Mouse (Mus musculus) liver, adult (tissue): ENCODE measurements around the gene Thap8.

Experiments
- GATA4 ChIP-seq: IDR thresholded peaks from 2 replicates; pipeline ENCODE4 v1.6.1; 2014; ENCODE audit warnings: mild to moderate bottlenecking, low read length; ENCODE audit not compliant: insufficient replicate concordance

Gene Thap8

DNA sequence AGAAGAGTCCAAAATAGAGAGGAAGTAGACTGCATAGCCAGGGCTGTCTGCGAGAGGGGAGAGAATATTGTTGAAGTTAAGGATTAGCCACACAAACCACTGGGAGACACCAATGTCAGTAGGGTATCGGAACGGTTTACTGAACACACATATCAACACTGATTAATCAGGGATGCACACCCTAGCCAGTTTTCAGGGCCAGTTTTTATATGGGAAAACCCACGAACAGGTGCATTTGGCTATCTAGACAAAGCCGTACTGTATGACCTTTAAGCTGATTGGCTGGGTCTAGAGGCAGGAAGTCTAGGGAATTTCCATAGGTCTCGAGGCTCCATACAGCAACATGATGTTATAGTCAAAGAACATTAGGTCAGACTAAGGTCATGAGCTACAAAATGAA lies 43.0 kb downstream of the Thap8 start:
- no peak for TF ChIP-seq GATA4

DNA sequence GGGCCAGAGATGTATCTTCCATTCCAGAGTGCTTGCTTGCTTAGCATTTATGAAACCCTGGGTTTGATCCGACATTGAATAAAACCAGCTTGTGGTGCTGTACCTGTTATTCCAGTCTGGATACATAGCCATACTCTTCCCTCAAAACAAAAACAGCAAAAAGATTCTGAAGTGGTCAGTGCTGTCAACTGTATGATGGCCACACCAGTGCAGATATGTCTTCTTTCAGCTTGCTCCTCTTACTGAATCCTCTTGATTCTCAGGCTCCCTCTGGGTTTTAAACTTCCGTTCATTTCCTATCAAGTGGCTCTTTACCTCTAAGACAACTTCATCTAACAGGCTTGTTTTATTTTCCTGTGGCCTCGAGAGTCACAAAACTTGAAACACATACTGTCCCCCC lies 43.9 kb downstream of the Thap8 start, which contains the start of gene Sdhaf1:
TSS of gene Sdhaf1 (minus strand) at position 101 of the 400 bp plus-strand sequence.
- no peak for TF ChIP-seq GATA4

DNA sequence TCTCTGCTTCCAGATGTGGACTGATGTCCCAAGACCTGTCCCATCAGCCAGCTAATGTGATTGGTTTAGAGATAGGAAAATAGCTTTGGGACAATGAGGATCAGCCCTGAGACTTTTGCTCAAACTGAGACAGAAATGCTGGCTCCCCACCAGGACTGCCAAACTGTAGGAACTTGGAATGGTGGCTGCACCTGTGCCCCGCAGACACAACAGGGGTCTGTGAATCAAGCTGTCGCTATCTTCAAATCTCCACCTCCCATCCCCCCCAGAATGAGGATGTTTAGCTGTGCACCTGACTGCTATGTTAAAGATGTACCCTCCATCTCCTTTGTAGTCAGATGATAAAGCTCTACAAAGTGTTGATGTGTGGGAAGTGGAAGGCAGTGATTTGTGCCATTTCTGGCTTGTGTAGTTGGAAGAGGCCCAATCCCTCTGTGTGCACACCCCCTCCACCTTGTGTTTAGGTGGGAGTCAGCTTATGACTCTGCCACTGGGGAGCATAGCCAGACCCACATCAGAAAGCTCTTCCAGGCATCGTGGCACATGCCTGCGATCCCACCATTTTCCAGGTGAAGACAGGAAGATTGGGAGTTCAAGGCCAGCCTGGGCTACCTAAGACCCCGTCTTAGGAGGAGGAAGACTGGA lies 44.5 kb downstream of the Thap8 start:
- no peak for TF ChIP-seq GATA4

DNA sequence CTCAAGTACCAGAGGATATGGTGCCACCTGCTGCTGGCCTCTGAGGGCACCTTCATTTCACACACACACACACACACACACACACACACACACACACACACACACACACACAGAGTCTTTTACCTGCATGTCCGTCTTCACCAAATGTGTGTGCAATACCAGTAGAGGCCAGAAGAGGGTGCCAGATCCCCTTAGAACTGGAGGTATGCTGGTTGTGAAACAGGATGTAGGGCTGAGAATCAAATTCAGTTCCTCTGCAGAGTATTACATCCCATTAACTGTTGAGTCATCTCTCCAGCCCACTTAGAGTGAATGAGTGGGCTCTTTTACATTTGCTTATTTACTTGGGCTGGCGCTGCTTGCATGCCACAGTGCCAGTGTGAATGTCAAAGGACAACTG lies 45.5 kb downstream of the Thap8 start:
- no peak for TF ChIP-seq GATA4

- TF ChIP-seq GATA4 = no peak
Measured at GRCm38 (mm10) chr7:30326427-30326826, 46.5 kb downstream of the Thap8 start.

GRCm38 (mm10) chr7:30327140-30327539 lies 47.2 kb downstream of the Thap8 start:
- no peak for TF ChIP-seq GATA4

GRCm38 (mm10) chr7:30328379-30328778 lies 48.5 kb downstream of the Thap8 start:
- TF ChIP-seq GATA4 = no peak

- TF ChIP-seq GATA4 = no peak
Measured at GRCm38 (mm10) chr7:30331887-30332286, 52.0 kb downstream of the Thap8 start.

- no peak for TF ChIP-seq GATA4
Measured at GRCm38 (mm10) chr7:30332622-30333259, 52.8 kb downstream of the Thap8 start.

- no peak for TF ChIP-seq GATA4
Measured at GRCm38 (mm10) chr7:30333436-30333835, 53.5 kb downstream of the Thap8 start.

- TF ChIP-seq GATA4 = no peak
Measured at GRCm38 (mm10) chr7:30334563-30334962, 54.7 kb downstream of the Thap8 start.

DNA sequence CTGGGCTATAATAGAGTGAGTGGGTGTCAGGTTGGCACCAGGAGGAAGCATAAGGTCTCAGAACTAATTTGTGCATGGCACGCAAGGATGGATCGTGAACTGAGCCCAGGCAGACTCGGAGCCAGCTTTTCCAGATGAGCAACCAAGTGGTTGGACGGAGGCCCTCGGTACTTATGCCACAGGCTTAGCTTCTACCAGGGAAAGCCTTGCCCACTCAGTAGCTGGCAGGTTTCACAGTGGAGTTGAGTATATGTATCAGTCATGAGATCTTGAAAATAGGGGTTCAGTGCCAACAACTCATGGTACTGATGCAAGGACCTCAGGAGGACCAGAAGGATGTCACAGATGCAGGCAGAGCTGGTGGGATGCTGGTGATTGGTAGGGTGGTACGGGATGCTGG lies 55.8 kb downstream of the Thap8 start:
- TF ChIP-seq GATA4 = no peak

DNA sequence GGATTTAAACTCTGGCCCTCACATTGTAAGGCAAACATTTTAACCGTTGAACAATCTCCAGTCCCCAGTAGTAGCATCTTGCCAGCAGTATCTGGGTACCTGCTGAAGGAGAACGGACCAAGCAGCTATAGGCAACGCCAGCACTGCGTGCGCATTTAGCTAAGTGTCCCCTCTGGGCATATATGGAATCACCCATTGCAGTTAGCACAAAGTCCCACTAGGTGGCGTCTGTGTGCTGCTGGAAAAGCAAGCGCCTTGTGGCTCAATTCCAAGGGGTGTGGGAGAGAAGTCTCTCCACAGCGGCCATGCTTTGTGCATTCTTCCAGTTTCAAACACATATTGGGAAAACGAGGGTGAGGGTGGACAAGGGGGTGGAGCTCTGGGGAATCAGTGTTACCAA lies 56.5 kb downstream of the Thap8 start:
- TF ChIP-seq GATA4 = no peak

DNA sequence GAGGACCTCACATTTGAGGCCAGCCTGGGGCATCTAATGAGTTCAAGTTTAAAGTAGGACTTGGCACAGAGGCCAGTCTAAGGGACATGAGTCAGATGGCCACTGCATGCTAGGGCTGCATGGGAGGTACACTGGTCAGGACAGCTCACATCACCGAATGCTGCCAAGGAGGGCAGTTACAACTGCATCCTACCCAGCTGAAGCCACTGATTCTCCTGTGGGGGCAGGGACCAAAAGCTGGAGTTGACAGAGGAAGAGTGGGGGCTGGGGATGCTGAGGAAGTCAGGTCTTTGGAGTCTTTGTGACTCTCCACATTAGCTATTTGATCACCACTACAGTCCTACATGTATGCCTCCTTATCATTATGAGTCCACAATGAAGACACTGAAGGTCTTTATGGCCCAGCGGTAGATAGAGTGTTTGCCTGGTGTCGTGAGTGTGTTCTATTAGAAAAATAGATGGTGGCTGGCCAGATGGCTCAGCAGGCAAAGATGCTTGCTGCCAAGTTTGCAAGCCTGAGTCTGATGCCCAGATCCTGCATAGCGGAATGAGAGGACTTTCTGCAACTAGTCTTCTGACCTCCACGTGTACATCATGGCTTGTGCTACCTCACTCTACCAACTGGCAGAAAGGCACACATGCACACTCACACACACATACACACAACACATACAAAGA lies 59.7 kb downstream of the Thap8 start:
- TF ChIP-seq GATA4 = no peak
